Mouse (Mus musculus) lung, adult 18-20 months (tissue): ENCODE measurements around the gene Olfr1184.
"Not testable (repeated sequence)": the region's sequence is repeated elsewhere in the genome, so short reads cannot be mapped to it uniquely, and the experiment has no call there.

Experiments
- DNase-seq, 2 experiments: peaks; one replicate each; pipeline ENCODE4 v3.0.0; 2022; ENCODE audit warnings: mixed read lengths in 2 of 2

Olfr1184 gene

GRCm38 (mm10) chr2:88483298-88483697, at the start of gene Olfr1184:
Gene Olfr1184, plus strand, starts transcription at chr2:88483598.
- no peak for DNase-seq

GRCm38 (mm10) chr2:88449031-88449430, 34.4 kb upstream of the Olfr1184 start, which contains the start of gene Gm13757:
Gene Gm13757, minus strand, starts transcription at chr2:88449131.
- DNase-seq = no peak

GRCm38 (mm10) chr2:88454567-88454966, 28.8 kb upstream of the Olfr1184 start, which contains the start of gene Olfr1183:
Gene Olfr1183, plus strand, starts transcription at chr2:88454867.
- not testable (repeated sequence) for DNase-seq

GRCm38 (mm10) chr2:88493020-88493419, 9.6 kb downstream of the Olfr1184 start, which contains the start of gene Olfr1185-ps1:
Gene Olfr1185-ps1, plus strand, starts transcription at chr2:88493320.
- no peak for DNase-seq

GRCm38 (mm10) chr2:88518251-88518650, 34.9 kb downstream of the Olfr1184 start, which contains the start of gene Olfr1186:
Gene Olfr1186, plus strand, starts transcription at chr2:88518551.
- no peak for DNase-seq

- DNase-seq = no peak
Observed at GRCm38 (mm10) chr2:88525720-88526119, 42.3 kb downstream of the Olfr1184 start.
